Mouse (Mus musculus): ENCODE data around the gene Srsf6. TPM values are rescaled to one million over a fixed set of nuclear protein-coding genes. Genes with fewer than 3 reads are reported as not detected.

The Srsf6 gene
- total RNA-seq, 1 experiment: 183 TPM

DNA sequence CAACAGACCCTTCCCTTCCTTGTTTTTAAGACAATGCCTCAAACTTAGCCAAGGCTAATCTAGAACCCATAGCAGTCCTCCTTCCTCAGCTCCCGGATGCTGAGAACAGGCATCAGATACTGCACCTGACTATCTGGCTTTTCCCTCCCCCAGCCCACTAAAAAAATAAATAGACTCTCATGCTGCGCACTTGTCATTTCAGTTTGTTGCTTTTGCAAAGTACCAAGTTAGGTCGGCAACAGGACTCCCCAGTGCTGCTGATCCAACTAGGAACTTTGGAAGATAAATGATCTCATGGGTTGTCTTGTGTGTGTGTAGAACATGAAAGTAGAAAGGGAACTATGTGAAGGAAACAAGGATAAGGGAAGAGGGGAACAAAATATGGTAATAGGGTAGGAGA is 1.6 kb upstream of the Srsf6 start:
- peaks cover 18% of the 10 kb centered on the region for H3K36me3 ChIP-seq (ENCODE audit: control insufficient read depth, insufficient read depth, low read length, poor library complexity, severe bottlenecking)
- in situ Hi-C loops (cut with MboI; ENCODE audit: low sequenced_read_pairs in 2 of 2, unreplicated experiment in 2 of 2): loop anchor here in 1 of 2 experiments (10.0 kb wide), 1 partner anchor 405 kb away; no protein-coding TSS in a partner anchor
- H3K4me3 ChIP-seq (ENCODE audit: insufficient read depth in 1 of 2, low read depth in 1 of 2, low read length in 2 of 2, poor library complexity in 1 of 2, severe bottlenecking in 1 of 2): no peak overlapping the region
- TF ChIP-seq ZC3H11A (IDR thresholded peaks at IDR 0.05; ENCODE audit: borderline replicate concordance, low read depth, low read length) (no peak), ZNF384 (IDR thresholded peaks at IDR 0.05; ENCODE audit: low read depth, low read length) (no peak), MAFK (IDR thresholded peaks at IDR 0.05; ENCODE audit: insufficient read depth, low read depth, low read length) (no peak), HCFC1 (IDR thresholded peaks at IDR 0.05; ENCODE audit: borderline replicate concordance, insufficient read depth, low read length) (no peak), CHD2 (IDR thresholded peaks at IDR 0.05; ENCODE audit: low read depth, low read length) (no peak)
- no peak overlapping the region; the same call in 1 of the 2 replicates for H3K9ac ChIP-seq (ENCODE audit: insufficient read depth, low read depth, low read length, poor library complexity, severe bottlenecking)
- H3K9me3 ChIP-seq (ENCODE audit: control insufficient read depth, insufficient read depth, low read depth, low read length): no peaks in the 10 kb centered on the region
- no peak for DNase-seq (ENCODE audit: low read depth, low spot score)
- no peak overlapping the region for H3K27ac ChIP-seq (ENCODE audit: insufficient read depth, low read depth, low read length, poor library complexity, severe bottlenecking)
- H3K4me1 ChIP-seq (ENCODE audit: control insufficient read depth in 2 of 2, insufficient read depth in 2 of 2, low read length in 2 of 2, poor library complexity in 1 of 2): peaks cover 0 to 14% of the 10 kb centered on the region in 2 experiments; a peak in 2 of 4 replicates

DNA sequence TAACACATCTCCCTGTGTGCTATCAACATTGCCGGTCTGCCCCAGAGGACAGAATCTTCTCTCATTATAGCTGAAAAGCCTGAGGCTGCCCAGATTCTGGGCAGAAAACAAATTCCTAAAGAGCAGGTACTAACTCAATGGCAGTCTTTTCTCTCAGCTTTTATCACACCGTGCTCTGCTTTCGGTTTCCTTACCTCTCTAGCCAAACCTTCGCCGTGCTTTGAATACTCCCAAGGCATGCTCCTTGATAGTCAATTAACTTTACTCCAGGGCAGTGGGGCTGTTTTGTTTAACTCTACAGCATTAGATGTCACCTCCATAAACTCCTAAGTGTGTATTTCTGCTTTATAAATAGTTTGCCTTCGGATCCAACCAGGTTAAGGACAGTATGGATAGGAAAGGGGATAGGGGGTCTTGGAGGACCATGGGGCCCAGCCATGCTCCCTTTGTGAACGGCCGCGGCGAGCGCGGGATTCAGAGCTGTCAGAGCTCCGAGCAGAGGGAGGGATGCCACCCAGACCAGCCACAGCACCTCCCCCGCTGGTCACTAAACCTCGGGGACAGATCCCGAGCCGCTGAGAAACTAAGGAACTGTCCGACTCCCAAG is 709 bp upstream of the Srsf6 start:
- no peak for TF ChIP-seq MAFK (IDR thresholded peaks at IDR 0.05; ENCODE audit: insufficient read depth, low read depth, low read length)
- TF ChIP-seq CHD2 (IDR thresholded peaks at IDR 0.05; ENCODE audit: low read depth, low read length): no peak
- TF ChIP-seq HCFC1 (IDR thresholded peaks at IDR 0.05; ENCODE audit: borderline replicate concordance, insufficient read depth, low read length): no peak
- no peak for TF ChIP-seq ZC3H11A (IDR thresholded peaks at IDR 0.05; ENCODE audit: borderline replicate concordance, low read depth, low read length)
- TF ChIP-seq ZNF384 (IDR thresholded peaks at IDR 0.05; ENCODE audit: low read depth, low read length): no peak
- Histone ChIP-seq H3K9me3 (ENCODE audit: control insufficient read depth, insufficient read depth, low read depth, low read length) (no peaks in the 10 kb centered on the region), H3K36me3 (ENCODE audit: control insufficient read depth, insufficient read depth, low read length, poor library complexity, severe bottlenecking) (peaks cover 19% of the 10 kb centered on the region), H3K4me1 (ENCODE audit: control insufficient read depth in 2 of 2, insufficient read depth in 2 of 2, low read length in 2 of 2, poor library complexity in 1 of 2) (peaks cover 0 to 14% of the 10 kb centered on the region in 2 experiments; a peak in 2 of 4 replicates), H3K4me3 (ENCODE audit: insufficient read depth in 1 of 2, low read depth in 1 of 2, low read length in 2 of 2, poor library complexity in 1 of 2, severe bottlenecking in 1 of 2) (peak overlapping the region; percentile 98 to 99), H3K27ac (ENCODE audit: insufficient read depth, low read depth, low read length, poor library complexity, severe bottlenecking) (peak overlapping the region; percentile 94), H3K9ac (ENCODE audit: insufficient read depth, low read depth, low read length, poor library complexity, severe bottlenecking) (peak overlapping the region; percentile 100)
- no peak for DNase-seq (ENCODE audit: low read depth, low spot score)
- in situ Hi-C loops (cut with MboI; ENCODE audit: low sequenced_read_pairs in 2 of 2, unreplicated experiment in 2 of 2): no loop called here

DNA sequence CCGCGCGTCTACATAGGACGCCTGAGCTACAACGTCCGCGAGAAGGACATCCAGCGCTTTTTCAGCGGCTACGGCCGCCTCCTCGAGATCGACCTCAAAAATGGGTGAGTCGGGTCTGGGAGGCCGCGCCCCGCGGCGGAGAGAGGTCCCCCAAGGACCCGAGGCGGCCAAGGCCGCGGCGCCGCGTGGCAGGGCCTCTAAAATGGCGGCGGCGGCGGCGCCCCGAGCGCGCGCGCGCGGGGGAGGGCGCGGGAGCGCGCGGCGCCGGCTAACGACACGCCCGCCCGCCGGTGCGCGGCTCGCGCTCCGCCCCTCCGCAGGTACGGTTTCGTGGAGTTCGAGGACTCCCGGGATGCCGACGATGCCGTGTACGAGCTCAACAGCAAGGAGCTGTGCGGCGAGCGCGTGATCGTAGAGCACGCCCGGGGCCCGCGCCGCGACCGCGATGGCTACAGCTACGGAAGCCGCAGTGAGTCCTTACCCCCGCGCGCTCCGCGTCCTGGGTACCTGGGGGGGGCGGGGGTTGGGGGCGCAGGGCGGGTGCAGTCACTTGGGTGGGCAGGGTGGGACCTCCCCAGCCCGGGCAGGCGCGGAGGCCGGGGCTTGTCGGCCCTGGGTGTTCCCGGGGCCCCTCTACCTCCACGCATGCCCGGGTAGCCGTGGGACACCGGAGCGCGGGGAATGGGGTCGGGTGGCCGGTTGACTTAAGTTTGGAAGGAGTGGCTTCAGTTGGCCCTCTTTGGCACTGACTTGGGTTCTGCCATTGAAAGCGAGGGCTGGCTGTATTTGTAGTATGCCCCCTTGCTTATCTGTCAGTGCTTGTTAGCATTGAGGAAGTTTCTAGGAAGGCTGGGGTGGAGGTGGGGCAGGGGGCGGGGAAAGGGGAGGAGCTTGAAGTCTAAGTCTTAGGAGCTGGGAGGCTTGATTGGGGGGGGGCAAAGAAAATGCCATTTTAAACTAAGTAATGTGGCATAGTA is 634 bp downstream of the Srsf6 start:
- in situ Hi-C loops (cut with MboI; ENCODE audit: low sequenced_read_pairs in 2 of 2, unreplicated experiment in 2 of 2): no loop called here
- Histone ChIP-seq H3K4me3 (ENCODE audit: insufficient read depth in 1 of 2, low read depth in 1 of 2, low read length in 2 of 2, poor library complexity in 1 of 2, severe bottlenecking in 1 of 2) (peak overlapping the region; percentile 98 to 99), H3K4me1 (ENCODE audit: control insufficient read depth in 2 of 2, insufficient read depth in 2 of 2, low read length in 2 of 2, poor library complexity in 1 of 2) (peaks cover 0 to 13% of the 10 kb centered on the region in 2 experiments; a peak in 2 of 4 replicates), H3K27ac (ENCODE audit: insufficient read depth, low read depth, low read length, poor library complexity, severe bottlenecking) (peak overlapping the region; percentile 97), H3K9me3 (ENCODE audit: control insufficient read depth, insufficient read depth, low read depth, low read length) (no peaks in the 10 kb centered on the region), H3K9ac (ENCODE audit: insufficient read depth, low read depth, low read length, poor library complexity, severe bottlenecking) (peak overlapping the region; percentile 100), H3K36me3 (ENCODE audit: control insufficient read depth, insufficient read depth, low read length, poor library complexity, severe bottlenecking) (peaks cover 24% of the 10 kb centered on the region)
- peak; percentile 73 for DNase-seq (ENCODE audit: low read depth, low spot score)
- TF ChIP-seq MAFK (IDR thresholded peaks at IDR 0.05; ENCODE audit: insufficient read depth, low read depth, low read length) (no peak), ZNF384 (IDR thresholded peaks at IDR 0.05; ENCODE audit: low read depth, low read length) (no peak)

DNA sequence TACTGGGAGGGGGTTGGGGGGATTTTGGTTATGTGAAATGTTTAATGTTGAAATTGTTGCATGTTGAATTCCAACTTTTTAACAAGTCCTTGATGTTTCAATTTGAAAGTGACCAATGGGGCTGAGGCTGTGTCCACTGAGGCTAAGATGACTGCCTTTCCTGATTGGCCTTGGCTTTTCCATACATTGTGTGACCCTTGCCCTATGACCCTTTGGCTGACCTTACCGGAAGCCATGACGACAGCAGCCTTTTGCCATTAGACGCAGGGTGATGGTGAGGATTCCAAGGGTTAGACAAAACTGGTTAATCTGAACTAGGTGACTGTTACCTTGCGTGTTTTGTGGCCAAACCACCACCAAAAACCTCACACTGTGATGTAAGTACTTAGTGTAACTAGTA is 1.4 kb downstream of the Srsf6 start:
- TF ChIP-seq ZNF384 (IDR thresholded peaks at IDR 0.05; ENCODE audit: low read depth, low read length): no peak
- 0 out of 2 replicates have a peak, but pooled peaks have one; percentile 11 for TF ChIP-seq CHD2 (IDR thresholded peaks at IDR 0.05; ENCODE audit: low read depth, low read length)
- TF ChIP-seq HCFC1 (IDR thresholded peaks at IDR 0.05; ENCODE audit: borderline replicate concordance, insufficient read depth, low read length): no peak
- Histone ChIP-seq H3K4me3 (ENCODE audit: insufficient read depth in 1 of 2, low read depth in 1 of 2, low read length in 2 of 2, poor library complexity in 1 of 2, severe bottlenecking in 1 of 2) (peak overlapping the region; percentile 98 to 99), H3K4me1 (ENCODE audit: control insufficient read depth in 2 of 2, insufficient read depth in 2 of 2, low read length in 2 of 2, poor library complexity in 1 of 2) (peaks cover 0 to 11% of the 10 kb centered on the region in 2 experiments; a peak in 2 of 4 replicates), H3K36me3 (ENCODE audit: control insufficient read depth, insufficient read depth, low read length, poor library complexity, severe bottlenecking) (peaks cover 28% of the 10 kb centered on the region), H3K27ac (ENCODE audit: insufficient read depth, low read depth, low read length, poor library complexity, severe bottlenecking) (no peak overlapping the region), H3K9me3 (ENCODE audit: control insufficient read depth, insufficient read depth, low read depth, low read length) (no peaks in the 10 kb centered on the region), H3K9ac (ENCODE audit: insufficient read depth, low read depth, low read length, poor library complexity, severe bottlenecking) (peak overlapping the region; percentile 67; the same call in 1 of the 2 replicates)
- in situ Hi-C loops (cut with MboI; ENCODE audit: low sequenced_read_pairs in 2 of 2, unreplicated experiment in 2 of 2): no loop called here
- no peak for DNase-seq (ENCODE audit: low read depth, low spot score)

Measured in ES-E14 (cell line).